Mouse (Mus musculus): Measurements from ENCODE around the gene Pde8b.

Pde8b gene
- long read RNA-seq, experiment 1, partial matches to known transcripts, result 7 of 28 reads
- long read RNA-seq, experiment 1, other reads (novel, unspliced or antisense), result 19 of 28 reads
- long read RNA-seq, experiment 2, partial matches to known transcripts, result 5 of 18 reads
- long read RNA-seq, experiment 2, other reads (novel, unspliced or antisense), result 10 of 18 reads

DNA sequence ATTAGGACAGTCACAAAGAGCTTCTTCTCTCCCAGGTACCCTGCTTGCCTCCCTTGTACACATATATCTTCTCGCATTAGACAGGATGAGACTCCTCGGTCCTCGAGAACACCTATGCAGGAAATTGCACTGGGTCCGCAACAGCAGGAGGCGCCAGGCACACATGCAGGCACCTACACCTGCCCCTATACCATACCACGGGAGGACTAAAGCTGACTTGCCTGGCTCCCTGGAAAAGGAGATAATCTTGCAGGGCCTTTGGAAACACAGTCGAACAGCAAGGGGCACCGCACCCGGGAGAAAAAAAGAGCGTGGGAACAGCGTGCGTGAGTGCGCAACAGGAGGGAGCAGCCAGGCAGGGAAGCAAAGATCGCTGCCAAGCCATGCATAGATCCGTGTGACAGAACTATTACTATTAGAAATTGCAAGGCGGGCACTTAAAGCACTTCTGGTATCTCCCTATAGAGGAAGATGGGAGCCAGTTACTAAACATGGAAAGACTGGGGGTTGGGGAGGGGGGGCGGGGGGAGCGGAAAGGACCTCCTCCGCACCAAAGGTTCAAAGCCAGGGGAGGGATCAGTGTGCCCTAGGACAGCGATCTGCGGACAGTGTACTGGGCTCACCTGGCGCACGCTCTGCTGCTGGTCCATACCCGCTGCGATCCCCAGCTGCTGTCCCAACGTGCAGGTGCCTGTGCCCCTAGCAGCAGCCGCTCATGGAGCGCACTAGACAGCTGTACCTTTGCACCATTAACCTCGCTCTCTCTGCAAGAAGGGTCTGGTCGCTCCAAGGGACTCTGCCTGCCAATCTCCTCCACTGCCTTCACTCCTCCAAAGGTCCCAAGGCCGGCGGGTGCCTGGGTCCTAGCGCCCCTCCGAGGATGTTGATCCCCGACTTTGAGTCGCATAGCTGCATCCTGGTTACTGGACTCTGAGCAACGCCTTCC lies at the start of gene Pde8b:
Gene Pde8b (minus strand): TSS at position 826 of the 946 bp plus-strand sequence.
- intact Hi-C loops (cut with DNase I), result no loop called here

- intact Hi-C loops (cut with DNase I), result no loop called here
Observed at GRCm38 (mm10) chr13:95291983-95292382, 41.8 kb upstream of the Pde8b start.

GRCm38 (mm10) chr13:95288027-95288426 lies 37.9 kb upstream of the Pde8b start:
- intact Hi-C loops (cut with DNase I), result no loop called here

DNA sequence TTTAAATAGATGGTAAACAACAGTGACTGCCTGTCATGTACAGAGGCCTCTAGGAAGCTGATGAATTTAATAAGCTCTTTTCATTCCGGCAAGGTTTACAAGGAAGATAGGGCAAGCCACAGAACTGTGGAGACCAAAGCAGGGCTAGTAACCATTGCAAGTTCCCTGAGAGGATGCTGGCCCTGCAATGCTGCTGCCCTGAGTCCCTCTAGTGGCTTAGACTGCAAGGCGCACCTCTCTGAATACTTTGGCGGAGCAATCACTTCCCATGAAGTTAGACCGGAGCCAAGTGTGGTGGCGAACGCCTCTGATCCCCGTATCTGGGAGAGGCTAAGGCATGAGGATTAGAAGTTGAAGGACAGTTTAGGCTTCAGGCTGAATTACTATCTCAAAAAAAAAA lies 36.9 kb upstream of the Pde8b start:
- intact Hi-C loops (cut with DNase I), result no loop called here

- intact Hi-C loops (cut with DNase I), result loop anchor here (5.0 kb wide), 1 partner anchor 265 kb away; no protein-coding TSS in a partner anchor
Observed at GRCm38 (mm10) chr13:95281740-95282673, 31.9 kb upstream of the Pde8b start.

- intact Hi-C loops (cut with DNase I), result no loop called here
Observed at GRCm38 (mm10) chr13:95278426-95279025, 28.4 kb upstream of the Pde8b start.

- intact Hi-C loops (cut with DNase I), result no loop called here
Observed at GRCm38 (mm10) chr13:95264691-95265090, 14.6 kb upstream of the Pde8b start.

DNA sequence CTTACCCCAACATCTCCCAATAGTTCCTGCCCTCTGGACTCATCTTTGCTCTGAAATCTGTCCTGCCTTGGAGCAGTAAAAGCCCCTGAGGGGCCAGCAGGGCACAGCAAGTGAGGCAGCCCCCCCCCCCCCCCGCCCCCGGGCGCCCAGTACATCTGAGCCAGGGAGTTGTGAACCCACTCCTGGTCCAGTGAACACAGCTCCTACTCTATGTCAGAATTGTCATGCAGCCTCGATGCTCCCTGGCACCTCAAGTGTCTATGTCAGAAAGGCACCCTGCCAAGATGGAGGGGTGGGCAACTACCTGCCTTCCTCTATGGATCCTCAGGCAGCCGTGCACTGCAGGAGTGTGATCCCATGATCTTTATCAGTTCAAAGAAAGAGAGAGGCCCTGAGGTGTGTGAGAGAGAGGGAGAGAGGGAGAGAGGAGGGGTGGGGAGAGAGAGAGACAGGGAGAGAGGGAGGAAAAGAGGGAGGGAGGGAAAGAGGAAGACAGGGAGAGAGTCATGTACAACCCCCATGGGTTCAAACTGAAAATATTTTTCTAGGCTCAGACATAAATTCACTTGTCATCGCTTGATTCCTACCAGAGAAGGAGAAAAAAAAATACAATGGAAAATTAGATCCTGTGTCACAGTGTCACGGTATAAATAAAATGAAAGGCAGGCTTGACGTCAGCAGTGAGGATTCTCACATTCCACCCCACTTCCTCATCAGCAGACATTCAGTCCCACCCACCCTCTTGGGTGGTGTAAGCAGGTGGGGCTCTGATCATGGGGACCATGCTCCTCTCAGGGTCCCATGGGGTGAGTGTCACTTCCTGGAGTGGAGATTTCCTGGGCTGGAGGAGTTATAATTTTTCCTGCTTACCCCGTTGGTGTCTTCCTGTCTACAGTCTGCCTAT lies 11.0 kb upstream of the Pde8b start:
- intact Hi-C loops (cut with DNase I), result no loop called here

DNA sequence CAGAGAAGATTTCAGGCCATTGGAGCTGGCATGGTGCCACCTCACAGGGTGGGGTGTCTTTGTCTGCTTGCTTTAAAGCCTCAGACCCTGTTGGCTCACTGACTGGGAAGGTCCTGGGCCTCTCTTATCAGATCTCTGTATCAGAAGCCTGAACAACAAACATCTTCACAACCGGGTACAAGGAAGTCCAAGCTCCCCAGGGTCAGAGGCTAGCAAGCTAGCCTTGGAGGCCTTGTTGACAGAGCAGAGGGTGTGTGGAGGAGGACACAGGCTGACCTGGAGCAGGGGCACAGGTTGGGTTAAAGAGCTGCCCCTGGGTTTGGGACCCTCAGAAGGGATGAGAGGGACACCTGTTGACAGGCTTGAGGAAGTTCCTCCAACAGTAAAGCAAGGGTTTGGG lies 10.3 kb upstream of the Pde8b start:
- intact Hi-C loops (cut with DNase I), result no loop called here

GRCm38 (mm10) chr13:95257083-95257482 lies 6.9 kb upstream of the Pde8b start:
- intact Hi-C loops (cut with DNase I), result no loop called here

GRCm38 (mm10) chr13:95255083-95255482 lies 4.9 kb upstream of the Pde8b start:
- intact Hi-C loops (cut with DNase I), result no loop called here

GRCm38 (mm10) chr13:95243026-95243425 lies 7.1 kb downstream of the Pde8b start:
- intact Hi-C loops (cut with DNase I), result no loop called here

DNA sequence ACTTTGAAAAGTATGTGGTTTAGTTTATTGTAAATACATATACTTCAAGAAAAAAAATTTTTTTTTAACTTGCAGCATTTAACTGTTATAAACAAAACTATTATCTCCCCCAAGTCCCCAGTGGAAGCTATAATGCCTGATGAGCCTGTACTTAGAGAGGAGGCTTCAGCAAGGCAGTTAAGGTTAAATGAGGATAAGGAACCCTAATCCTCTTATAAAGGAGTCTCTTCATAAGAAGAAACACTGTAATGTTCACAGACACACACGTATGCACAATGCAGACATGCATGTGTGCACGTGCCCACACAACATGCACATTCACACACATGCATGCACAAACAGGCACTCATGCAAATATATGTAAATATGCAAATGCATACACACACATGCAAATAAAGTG lies 12.6 kb downstream of the Pde8b start:
- intact Hi-C loops (cut with DNase I), result no loop called here

- intact Hi-C loops (cut with DNase I), result no loop called here
Observed at GRCm38 (mm10) chr13:95235261-95235660, 14.9 kb downstream of the Pde8b start.

GRCm38 (mm10) chr13:95231366-95232138 lies 18.6 kb downstream of the Pde8b start:
- intact Hi-C loops (cut with DNase I), result no loop called here

DNA sequence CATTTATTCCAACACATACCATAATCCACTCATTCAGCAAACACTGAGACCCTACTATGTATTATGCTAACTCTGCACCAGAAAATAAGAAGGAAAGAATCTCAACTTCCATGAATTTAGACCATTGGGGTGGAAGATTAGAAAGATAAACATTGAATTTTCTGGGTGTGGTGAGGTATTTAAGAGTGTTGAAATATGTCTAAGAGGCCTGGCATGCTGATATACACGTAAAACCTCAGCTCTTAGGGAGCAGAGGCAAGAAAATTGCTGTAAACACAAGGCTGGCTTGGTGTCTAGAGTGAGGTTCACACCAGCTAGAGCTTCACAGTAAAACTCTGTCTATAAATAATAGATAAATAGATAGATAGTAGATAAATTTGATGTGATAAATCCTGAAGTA lies 19.8 kb downstream of the Pde8b start:
- intact Hi-C loops (cut with DNase I), result no loop called here

- intact Hi-C loops (cut with DNase I), result no loop called here
Observed at GRCm38 (mm10) chr13:95224491-95224890, 25.6 kb downstream of the Pde8b start.

GRCm38 (mm10) chr13:95223427-95223772 lies 26.7 kb downstream of the Pde8b start:
- intact Hi-C loops (cut with DNase I), result no loop called here

Data from adrenal gland (tissue).